Mouse (Mus musculus) kidney, embryonic 15.5 days (tissue): ENCODE results near the gene Vmn2r2. TPM values are rescaled to one million over a fixed set of nuclear protein-coding genes. Genes with fewer than 3 reads are reported as not detected.

Experiments
- ATAC-seq: fragments of 200-750 bp; cut with Nextera tagmentation; replicated peaks from 2 replicates; pipeline ENCODE4 v1.8.0; 2017; ENCODE audit warnings: moderate TSS enrichment; ENCODE audit not compliant: low FRiP score
- H3K27ac ChIP-seq: fragments of 300-500 bp; sonication (generic); 2 replicates; pipeline ENCODE4 v1.5.1; 2015; ENCODE audit warnings: mild to moderate bottlenecking, inconsistent platforms
- H3K27me3 ChIP-seq: fragments of 300-500 bp; sonication (generic); 2 replicates; pipeline ENCODE4 v1.6.1; 2015; ENCODE audit warnings: inconsistent platforms
- H3K36me3 ChIP-seq: fragments of 300-500 bp; sonication (generic); 2 replicates; pipeline ENCODE4 v1.6.1; 2015; ENCODE audit warnings: inconsistent platforms
- H3K4me1 ChIP-seq: fragments of 300-500 bp; sonication (generic); 2 replicates; pipeline ENCODE4 v1.6.1; 2015; ENCODE audit warnings: inconsistent platforms
- H3K4me2 ChIP-seq: fragments of 300-500 bp; sonication (generic); 2 replicates; pipeline ENCODE4 v1.6.1; 2015; ENCODE audit warnings: moderate library complexity, mild to moderate bottlenecking, inconsistent platforms
- H3K4me3 ChIP-seq: fragments of 300-500 bp; sonication (generic); replicated peaks from 2 replicates; pipeline ENCODE4 v1.5.1; 2015; ENCODE audit warnings: mild to moderate bottlenecking, inconsistent platforms
- H3K9ac ChIP-seq: fragments of 300-500 bp; sonication (generic); 2 replicates; pipeline ENCODE4 v1.6.1; 2015; ENCODE audit warnings: mild to moderate bottlenecking, inconsistent platforms
- H3K9me3 ChIP-seq: fragments of 300-500 bp; sonication (generic); replicated peaks from 2 replicates; pipeline ENCODE4 v1.6.1; 2016; ENCODE audit warnings: inconsistent platforms
- WGBS: fragments of 180-500 bp; shearing (Covaris S2); methylation state at CpG from one replicate; pipeline ENCODE4 v1.1.7; 2015; ENCODE audit warnings: mixed read lengths; 5-methylcytosine and 5-hydroxymethylcytosine counted together
- polyA plus RNA-seq: library from polyadenylated mRNA; unstranded; fragments of >200 nt; fragmentation: Nextera tagmentation; extraction: Ambion mirVana; gene quantifications from 2 replicates; pipeline ENCODE4 v1.2.1, GENCODE M21; 2015

Vmn2r2 gene
- polyA plus RNA-seq, result not detected in 2 replicates

GRCm38 (mm10) chr3:64141878-64142508 lies at the start of gene Vmn2r2:
Gene Vmn2r2, minus strand, starts transcription at chr3:64141928.
- H3K4me2 ChIP-seq, result no peak within 1 kb of the TSS
- no peaks in the 10 kb centered on the region for H3K36me3 ChIP-seq
- no peak within 1 kb of the TSS for H3K9ac ChIP-seq
- no peak within 1 kb of the TSS for H3K27ac ChIP-seq
- WGBS, result 89% methylated on average over 2 of the region's 2 CpGs
- no peak within 1 kb of the TSS for H3K4me3 ChIP-seq
- no peaks in the 10 kb centered on the region for H3K27me3 ChIP-seq
- no peaks in the 10 kb centered on the region for H3K9me3 ChIP-seq
- ATAC-seq, result no peak
- no peaks in the 10 kb centered on the region for H3K4me1 ChIP-seq

DNA sequence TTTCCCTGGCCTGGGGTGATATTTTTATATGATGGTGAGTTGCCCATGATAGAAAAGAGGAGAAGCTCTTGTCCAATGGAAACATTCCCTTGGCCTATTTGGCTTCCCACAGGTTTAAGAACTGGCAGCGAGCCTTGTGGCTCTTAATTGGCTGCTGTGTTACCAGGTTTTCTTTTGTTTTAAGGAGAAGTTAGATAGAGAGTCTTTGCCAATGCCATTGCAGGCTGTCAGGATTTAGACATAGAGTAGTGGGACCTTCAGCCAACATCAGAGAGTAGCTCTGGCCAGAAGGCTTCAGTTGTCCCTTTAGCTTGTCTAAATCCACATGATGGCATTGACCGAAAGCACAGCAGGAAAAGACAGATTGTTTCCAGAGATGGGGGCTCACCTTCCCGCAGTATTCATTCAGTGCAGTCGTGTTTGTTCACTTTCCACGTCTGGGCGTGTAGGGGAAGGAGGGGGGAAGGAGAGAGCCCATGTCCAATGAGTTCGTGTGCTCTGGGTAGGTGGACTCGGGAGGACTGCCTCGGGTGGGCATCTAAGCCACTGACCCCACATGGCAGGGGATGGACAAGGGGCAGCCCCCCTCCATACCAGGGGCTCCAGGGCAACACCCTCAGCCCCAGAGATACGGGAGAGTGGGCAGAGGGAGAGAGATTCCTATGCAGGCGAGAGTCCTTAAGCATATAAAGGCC lies 28.2 kb downstream of the Vmn2r2 start:
- no peaks in the 10 kb centered on the region for H3K9me3 ChIP-seq
- no peaks in the 10 kb centered on the region for H3K4me1 ChIP-seq
- no peak overlapping the region for H3K27ac ChIP-seq
- 87% methylated on average over 11 of the region's 11 CpGs for WGBS
- no peak overlapping the region for H3K4me2 ChIP-seq
- H3K36me3 ChIP-seq, result no peaks in the 10 kb centered on the region
- no peak for ATAC-seq
- no peak overlapping the region for H3K4me3 ChIP-seq
- no peaks in the 10 kb centered on the region for H3K27me3 ChIP-seq
- H3K9ac ChIP-seq, result no peak overlapping the region

- 76% methylated on average over 1 of the region's 1 CpGs for WGBS
- ATAC-seq, result no peak
- no peak overlapping the region for H3K27ac ChIP-seq
- no peaks in the 10 kb centered on the region for H3K27me3 ChIP-seq
- no peaks in the 10 kb centered on the region for H3K36me3 ChIP-seq
- no peaks in the 10 kb centered on the region for H3K4me1 ChIP-seq
- no peak overlapping the region for H3K9ac ChIP-seq
- no peak overlapping the region for H3K4me3 ChIP-seq
- H3K9me3 ChIP-seq, result no peaks in the 10 kb centered on the region
- no peak overlapping the region for H3K4me2 ChIP-seq
Measured at GRCm38 (mm10) chr3:64112707-64113106, 29.0 kb downstream of the Vmn2r2 start.

- H3K9me3 ChIP-seq, result no peaks in the 10 kb centered on the region
- H3K27me3 ChIP-seq, result no peaks in the 10 kb centered on the region
- WGBS, result 83% methylated on average over 4 of the region's 4 CpGs
Measured at GRCm38 (mm10) chr3:64081247-64081646, 60.5 kb downstream of the Vmn2r2 start, which contains the start of gene Vmn2r1. Gene Vmn2r1, plus strand, starts transcription at chr3:64081547.

More at GRCm38 (mm10) chr3:64081247-64081646, 60.5 kb downstream of the Vmn2r2 start, which contains the start of gene Vmn2r1:
- no peaks in the 10 kb centered on the region for H3K36me3 ChIP-seq
- H3K9ac ChIP-seq, result no peak within 1 kb of the TSS
- no peak within 1 kb of the TSS for H3K4me2 ChIP-seq
- H3K4me3 ChIP-seq, result no peak within 1 kb of the TSS
- H3K4me1 ChIP-seq, result no peaks in the 10 kb centered on the region
- no peak within 1 kb of the TSS for H3K27ac ChIP-seq
- no peak for ATAC-seq

Other genes starting within 250 kb of the Vmn2r2 start
- gene Plch1, start 242.5 kb downstream of the Vmn2r2 start, polyA plus RNA-seq, result 10.3 and 11.3 TPM in 2 replicates
- gene E130311K13Rik, start 212.5 kb downstream of the Vmn2r2 start, polyA plus RNA-seq, result 5.7 and 6.8 TPM in 2 replicates
- gene Slc33a1, start 177.2 kb downstream of the Vmn2r2 start, polyA plus RNA-seq, result 23.6 and 27.6 TPM in 2 replicates
- gene Gmps, start 165.8 kb downstream of the Vmn2r2 start, polyA plus RNA-seq, result 48.5 and 49.9 TPM in 2 replicates
- 0.03 TPM in 2 replicates for gene Vmn2r1, start 60.4 kb downstream of the Vmn2r2 start, polyA plus RNA-seq
- not detected in 2 replicates for gene Vmn2r3, start 147.8 kb upstream of the Vmn2r2 start, polyA plus RNA-seq